Comparison of ENCODE assay signal across 10 mouse cellular contexts in the genomic region with DNA sequence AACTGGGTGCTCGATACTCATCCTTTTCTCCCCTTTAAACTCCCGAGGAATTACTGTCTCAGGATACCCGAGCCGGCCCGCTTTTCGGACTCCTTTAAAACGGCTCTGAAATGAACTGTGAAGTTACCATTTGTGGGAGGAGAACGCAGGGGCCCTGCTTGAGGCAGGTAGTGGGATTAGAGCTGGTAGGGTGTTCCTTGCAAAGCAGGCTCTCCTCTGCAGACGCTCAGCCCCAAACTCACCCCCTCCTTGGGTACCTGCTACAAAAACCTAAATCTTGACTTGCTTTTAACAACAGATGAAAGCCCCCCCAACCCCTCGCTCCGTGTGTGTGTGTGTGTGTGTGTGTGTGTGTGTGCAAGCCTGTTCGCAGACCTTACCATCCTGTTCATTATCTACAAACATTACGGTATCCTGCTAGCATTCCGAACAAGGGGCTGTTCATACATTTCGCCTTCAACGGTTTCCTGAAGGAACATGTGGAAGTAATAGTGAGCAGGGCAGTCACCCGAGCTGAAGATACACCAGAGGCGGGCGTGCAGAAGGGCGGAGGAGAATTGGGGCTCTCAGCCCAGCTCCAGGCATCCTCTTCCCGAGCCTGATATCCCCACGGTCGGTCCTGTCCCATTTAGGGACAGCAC. TPM values are rescaled to one million over a fixed set of nuclear protein-coding genes. Genes with fewer than 3 reads are reported as not detected.
DNase-seq lines count a peak whose midpoint lies in the region; ATAC-seq and TF ChIP-seq lines count a peak whose summit lies in the region.
"Had no signal": no experiment of that assay in that cellular context is flagged by ENCODE, and none has a peak within 500 bp of the region (broad histone marks: within the 10 kb centered on the region; RNA-seq: fewer than 3 reads in every experiment).

No protein-coding gene starts in this region.

- no peak for TF ChIP-seq CTCF in liver, postnatal 0 days (IDR thresholded peaks at IDR 0.05; ENCODE audit: low read depth)

- DNase-seq in liver, postnatal 0 days = no peak
- DNase-seq in forebrain, embryonic 10.5 days (ENCODE audit: extremely low spot score, low spot score) = peak; percentile 63
- peak; percentile 47 for DNase-seq in retina, embryonic 14.5 days (ENCODE audit: low spot score)
- DNase-seq in adrenal gland, postnatal 25 days = no peak
- no peak for DNase-seq in thymus, postnatal 0 days (ENCODE audit: low spot score)

- no peak for ATAC-seq in liver, embryonic 12.5 days
- ATAC-seq in liver, postnatal 0 days = no peak
- ATAC-seq in hindbrain, embryonic 16.5 days = no peak
- no peak for ATAC-seq in activated CD4-positive, CD25-positive, alpha-beta regulatory T cell, adult 4 months

- no peaks in the 10 kb centered on the region for H3K36me3 ChIP-seq in liver, embryonic 12.5 days
- H3K36me3 ChIP-seq in liver, postnatal 0 days (replicated peaks; ENCODE audit: insufficient read depth, low read length) = no peaks in the 10 kb centered on the region
- H3K36me3 ChIP-seq in forebrain, embryonic 10.5 days (replicated peaks) = no peaks in the 10 kb centered on the region
- no peaks in the 10 kb centered on the region for H3K36me3 ChIP-seq in hindbrain, embryonic 16.5 days (ENCODE audit: control insufficient read depth, insufficient read depth, low read length)
- H3K36me3 ChIP-seq: liver, embryonic 15.5 days had no signal

- 0 out of 2 replicates have a peak, but pooled peaks cover 8% of the 10 kb centered on the region for H3K4me1 ChIP-seq in liver, embryonic 12.5 days
- H3K4me1 ChIP-seq in liver, postnatal 0 days (ENCODE audit: insufficient read depth) = peaks cover 10% of the 10 kb centered on the region; the same call in 1 of the 2 replicates
- peaks cover 77% of the 10 kb centered on the region for H3K4me1 ChIP-seq in forebrain, embryonic 10.5 days
- H3K4me1 ChIP-seq in hindbrain, embryonic 16.5 days (ENCODE audit: control insufficient read depth, insufficient read depth, low read depth, low read length) = peaks cover 28% of the 10 kb centered on the region

- no peak for TF ChIP-seq EP300 in liver, postnatal 0 days (IDR thresholded peaks at IDR 0.05; ENCODE audit: low read depth)

- H3K4me2 ChIP-seq in liver, embryonic 12.5 days = peak overlapping the region; percentile 29
- H3K4me2 ChIP-seq in liver, postnatal 0 days (ENCODE audit: low read depth, low read length) = no peak overlapping the region; the same call in 1 of the 2 replicates
- H3K4me2 ChIP-seq in hindbrain, embryonic 16.5 days (ENCODE audit: low read length) = peak overlapping the region; percentile 34
- H3K4me2 ChIP-seq: liver, embryonic 15.5 days had no signal

- WGBS in liver, embryonic 12.5 days (ENCODE audit: insufficient replicate concordance) = 2% methylated on average over 23 of the region's 23 CpGs
- WGBS in liver, postnatal 0 days (ENCODE audit: insufficient replicate concordance) = 3% methylated on average over 23 of the region's 23 CpGs
- WGBS in forebrain, embryonic 10.5 days = under 1% methylated on average over 23 of the region's 23 CpGs
- 1% methylated on average over 21 of the region's 23 CpGs for WGBS in hindbrain, embryonic 16.5 days

- 0 out of 2 replicates have a peak overlapping the region, but pooled peaks have one; percentile 1 for H3K4me3 ChIP-seq in liver, embryonic 12.5 days
- H3K4me3 ChIP-seq in liver, postnatal 0 days (ENCODE audit: low read depth, low read length) = no peak overlapping the region
- H3K4me3 ChIP-seq in forebrain, embryonic 10.5 days = peak overlapping the region; percentile 59
- H3K4me3 ChIP-seq in hindbrain, embryonic 16.5 days (ENCODE audit: low read length) = peak overlapping the region; percentile 7; the same call in 1 of the 2 replicates
- H3K4me3 ChIP-seq: liver, embryonic 15.5 days had no signal

- H3K27me3 ChIP-seq in liver, embryonic 12.5 days (replicated peaks) = peaks cover 98% of the 10 kb centered on the region
- peaks cover 94% of the 10 kb centered on the region for H3K27me3 ChIP-seq in liver, postnatal 0 days (ENCODE audit: insufficient read depth, low read length)
- peaks cover 100% of the 10 kb centered on the region for H3K27me3 ChIP-seq in forebrain, embryonic 10.5 days (ENCODE audit: poor library complexity, severe bottlenecking)
- peaks cover 33% of the 10 kb centered on the region for H3K27me3 ChIP-seq in hindbrain, embryonic 16.5 days (replicated peaks; ENCODE audit: control insufficient read depth, insufficient read depth, low read length)

- no peaks in the 10 kb centered on the region for H3K9me3 ChIP-seq in liver, embryonic 12.5 days (replicated peaks)
- no peaks in the 10 kb centered on the region for H3K9me3 ChIP-seq in liver, postnatal 0 days (ENCODE audit: low read length)
- H3K9me3 ChIP-seq in forebrain, embryonic 10.5 days = no peaks in the 10 kb centered on the region
- no peaks in the 10 kb centered on the region for H3K9me3 ChIP-seq in hindbrain, embryonic 16.5 days (ENCODE audit: control insufficient read depth, low read length)
- H3K9me3 ChIP-seq: liver, embryonic 15.5 days had no signal

- H3K27ac ChIP-seq in liver, embryonic 12.5 days = no peak overlapping the region
- no peak overlapping the region for H3K27ac ChIP-seq in liver, postnatal 0 days (ENCODE audit: low read depth)
- H3K27ac ChIP-seq in forebrain, embryonic 10.5 days = peak overlapping the region; percentile 87
- no peak overlapping the region for H3K27ac ChIP-seq in hindbrain, embryonic 16.5 days (ENCODE audit: low read depth, low read length)
- H3K27ac ChIP-seq: liver, embryonic 15.5 days had no signal

- H3K9ac ChIP-seq in liver, embryonic 12.5 days = no peak overlapping the region
- H3K9ac ChIP-seq in liver, postnatal 0 days (replicated peaks) = no peak overlapping the region
- H3K9ac ChIP-seq in hindbrain, embryonic 16.5 days (ENCODE audit: low read depth, low read length) = no peak overlapping the region
- H3K9ac ChIP-seq: liver, embryonic 15.5 days had no signal

RNA-seq across cellular contexts. Expression of a gene that starts 1.6 kb away (rescaled TPM):
- polyA plus RNA-seq in liver, embryonic 12.5 days (2016; fragmentation: Nextera tagmentation; extraction: Ambion mirVana) = 7.9 and 10.4 TPM in 2 replicates
- 1.3 TPM in 2 replicates for polyA plus RNA-seq in liver, postnatal 0 days (2015; fragmentation: Nextera tagmentation; extraction: Ambion mirVana)
- 20.2 and 23.5 TPM in 2 replicates for polyA plus RNA-seq in forebrain, embryonic 10.5 days (2016; fragmentation: Nextera tagmentation; extraction: Ambion mirVana)
- 20.8 and 22.1 TPM in 2 replicates for polyA plus RNA-seq in hindbrain, embryonic 16.5 days (2015; fragmentation: Nextera tagmentation; extraction: Ambion mirVana)
- 20.0 and 22.9 TPM in 2 replicates for total RNA-seq in adrenal gland, postnatal 25 days (2021)
- not detected for polyA plus RNA-seq in activated CD4-positive, CD25-positive, alpha-beta regulatory T cell, adult 4 months (2017; shearing (Covaris generic))
- polyA plus RNA-seq in thymus, postnatal 0 days (2015; fragmentation: Nextera tagmentation; extraction: Ambion mirVana) = 1.6 and 2.1 TPM in 2 replicates
- total RNA-seq: MEL had no signal

Comparison
In these comparisons a context has a peak if more than half of its experiments do, and no peak if none do; other contexts are left out.
1. DNase-seq: peak in forebrain, embryonic 10.5 days (single experiment) and retina, embryonic 14.5 days (single experiment); none in liver, postnatal 0 days (single experiment), adrenal gland, postnatal 25 days (single experiment) and thymus, postnatal 0 days (single experiment).